Comparison of ENCODE assay signal across 8 mouse cellular contexts in genomic region chr9:108936418-108937364, GRCm38 (mm10). TPM values are rescaled to one million over a fixed set of nuclear protein-coding genes. Genes with fewer than 3 reads are reported as not detected.
DNase-seq lines count a peak whose midpoint lies in the region; ATAC-seq lines count a peak whose summit lies in the region.

Uqcrc1 (plus strand) TSS chr9:108936633.

- under 1% methylated on average over 58 of the region's 58 CpGs for WGBS in heart, embryonic 10.5 days
- WGBS in kidney, embryonic 15.5 days = 1% methylated on average over 58 of the region's 58 CpGs

- H3K4me3 ChIP-seq in heart, embryonic 10.5 days = peak within 1 kb of the TSS; percentile 91
- peak within 1 kb of the TSS; percentile 67 for H3K4me3 ChIP-seq in kidney, embryonic 15.5 days (replicated peaks)

- no peaks in the 10 kb centered on the region for H3K4me1 ChIP-seq in heart, embryonic 10.5 days
- H3K4me1 ChIP-seq in kidney, embryonic 15.5 days = peaks cover 5% of the 10 kb centered on the region

- H3K36me3 ChIP-seq in heart, embryonic 10.5 days = peaks cover 39% of the 10 kb centered on the region
- peaks cover 37% of the 10 kb centered on the region for H3K36me3 ChIP-seq in kidney, embryonic 15.5 days

- H3K4me2 ChIP-seq in kidney, embryonic 15.5 days = peak within 1 kb of the TSS; percentile 64

- ATAC-seq in erythroblast, adult 5-6 weeks (replicated peaks; ENCODE audit: low FRiP score, poor library complexity, severe bottlenecking) = peak; percentile 97
- peak; percentile 87 for ATAC-seq in kidney, embryonic 15.5 days (replicated peaks; ENCODE audit: low FRiP score)
- peak; percentile 97 for ATAC-seq in monocyte, adult 5-6 weeks (replicated peaks; ENCODE audit: insufficient number of reproducible peaks, low FRiP score, low TSS enrichment, poor library complexity, severe bottlenecking)

- no peaks in the 10 kb centered on the region for H3K9me3 ChIP-seq in heart, embryonic 10.5 days
- no peaks in the 10 kb centered on the region for H3K9me3 ChIP-seq in kidney, embryonic 15.5 days (replicated peaks)

- H3K27me3 ChIP-seq in heart, embryonic 10.5 days (ENCODE audit: insufficient read depth, poor library complexity, severe bottlenecking) = no peaks in the 10 kb centered on the region
- H3K27me3 ChIP-seq in kidney, embryonic 15.5 days = no peaks in the 10 kb centered on the region

- H3K27ac ChIP-seq in heart, embryonic 10.5 days = peak within 1 kb of the TSS; percentile 96
- H3K27ac ChIP-seq in kidney, embryonic 15.5 days = peak within 1 kb of the TSS; percentile 55

- H3K9ac ChIP-seq in kidney, embryonic 15.5 days = peak within 1 kb of the TSS; percentile 85

- peak; percentile 95 for DNase-seq in B cell, adult 2 months
- DNase-seq in brain, adult 2 months (ENCODE audit: low read depth, low spot score) = peak; percentile 98
- DNase-seq in heart, embryonic 10.5 days (ENCODE audit: low spot score) = peak; percentile 97
- DNase-seq in liver = peak; percentile 98
- DNase-seq in spleen, postnatal 4 days (ENCODE audit: low spot score in 2 of 2) = peak; percentile 94 to 99

RNA-seq across cellular contexts. Expression of gene Uqcrc1, which starts in this region (rescaled TPM):
- total RNA-seq in erythroblast, adult 5-6 weeks (2015; ENCODE audit: low replicate concordance) = 24.2 and 31.5 TPM in 2 replicates
- total RNA-seq in erythroblast, adult 5-6 weeks (2017; ENCODE audit: low replicate concordance) = 55.1 and 79.9 TPM in 2 replicates
- polyA plus RNA-seq in heart, embryonic 10.5 days (2016; fragmentation: Nextera tagmentation; extraction: Ambion mirVana) = 692 and 883 TPM in 2 replicates
- 513 and 523 TPM in 2 replicates for polyA plus RNA-seq in kidney, embryonic 15.5 days (2015; fragmentation: Nextera tagmentation; extraction: Ambion mirVana)
- total RNA-seq in monocyte, adult 5-6 weeks (2017) = 130 to 173 TPM (median 135 TPM) in 3 replicates

Comparison
In these comparisons a context has a peak if more than half of its experiments do, and no peak if none do; other contexts are left out.
1. Peak in every context shown above with its lines: DNase-seq, ATAC-seq, H3K4me3 ChIP-seq and H3K27ac ChIP-seq.